Mouse (Mus musculus) liver, embryonic 14.5 days (tissue): ENCODE results near the gene Proca1.

Experiments
- CTCF ChIP-seq: IDR thresholded peaks from 2 replicates; pipeline ENCODE4 v1.5.1; 2016; ENCODE audit warnings: antibody characterized with exemption, low read depth, control low read depth
- EP300 ChIP-seq: IDR thresholded peaks from 2 replicates; pipeline ENCODE4 v1.6.1; 2016; ENCODE audit warnings: antibody characterized with exemption, low read depth

- TF ChIP-seq CTCF (no peak), EP300 (peak; percentile 22; the same call in 1 of the 2 replicates)
These were observed 15.8 kb upstream of the Proca1 start for GRCm38 (mm10) chr11:78177437-78177836.
